Mouse (Mus musculus): Measurements from ENCODE around the gene Tmem63b.

Gene Tmem63b

DNA sequence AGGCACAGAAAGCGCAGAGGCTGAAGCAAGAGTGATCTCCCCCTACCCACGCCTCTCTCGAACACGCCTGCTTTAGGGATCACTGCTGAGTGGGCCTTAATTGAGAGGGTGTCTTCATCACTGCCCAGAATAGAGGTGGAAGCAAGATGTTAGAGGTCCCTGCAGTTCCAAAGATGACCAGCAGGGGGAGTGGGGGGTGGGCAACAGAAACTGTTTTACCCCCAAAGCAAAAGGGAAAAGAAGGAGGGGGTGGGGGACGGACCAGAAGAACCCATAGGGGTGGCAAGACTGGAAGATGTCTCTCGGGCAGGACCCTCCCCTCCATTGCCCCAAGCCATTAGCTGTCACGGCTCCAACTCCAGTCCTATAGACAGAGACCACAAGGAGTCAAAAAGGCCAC lies 8.6 kb downstream of the Tmem63b start:
- DNase-seq (ENCODE audit: low spot score in 2 of 2), result peak; percentile 59 to 79

DNA sequence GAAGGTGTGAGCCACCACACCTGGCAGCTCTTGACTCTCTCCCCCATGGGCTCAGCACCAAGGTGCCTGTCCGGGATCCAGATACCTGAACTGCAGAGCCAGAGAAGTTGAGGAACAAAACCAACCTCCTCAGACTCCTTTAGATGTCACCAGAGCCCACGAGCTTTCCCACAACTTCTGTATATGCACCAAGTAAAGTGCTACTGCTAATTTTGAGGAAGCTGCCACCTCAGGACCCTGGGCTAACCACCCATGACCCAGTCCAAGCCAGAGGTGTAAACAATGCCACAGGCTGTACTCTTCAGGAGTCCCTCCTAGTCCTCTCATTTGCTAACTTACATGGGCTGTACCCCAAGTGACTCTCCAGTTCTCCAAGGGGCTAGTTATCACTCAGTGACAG lies 14.1 kb downstream of the Tmem63b start:
- DNase-seq (ENCODE audit: low spot score in 2 of 2), result no peak

DNA sequence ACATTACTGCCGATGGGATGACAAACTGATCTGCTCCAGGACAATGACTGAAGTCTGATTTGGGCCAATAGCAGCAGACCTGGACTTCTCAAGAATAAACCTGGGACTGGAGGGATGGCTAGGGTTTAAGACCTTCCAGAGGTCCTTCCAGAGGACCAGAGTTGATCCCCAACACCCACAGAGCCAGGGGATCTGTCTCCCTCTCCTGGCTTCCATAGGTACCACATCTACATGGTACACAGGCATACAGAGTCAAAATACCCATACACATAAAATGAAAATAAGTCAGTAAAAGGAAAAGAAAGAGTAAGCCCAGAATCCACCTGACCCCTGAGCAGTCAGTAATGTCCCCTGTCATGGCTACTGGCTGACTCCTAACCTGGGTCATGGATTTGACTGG lies 14.9 kb downstream of the Tmem63b start:
- DNase-seq (ENCODE audit: low spot score in 2 of 2), result no peak

DNA sequence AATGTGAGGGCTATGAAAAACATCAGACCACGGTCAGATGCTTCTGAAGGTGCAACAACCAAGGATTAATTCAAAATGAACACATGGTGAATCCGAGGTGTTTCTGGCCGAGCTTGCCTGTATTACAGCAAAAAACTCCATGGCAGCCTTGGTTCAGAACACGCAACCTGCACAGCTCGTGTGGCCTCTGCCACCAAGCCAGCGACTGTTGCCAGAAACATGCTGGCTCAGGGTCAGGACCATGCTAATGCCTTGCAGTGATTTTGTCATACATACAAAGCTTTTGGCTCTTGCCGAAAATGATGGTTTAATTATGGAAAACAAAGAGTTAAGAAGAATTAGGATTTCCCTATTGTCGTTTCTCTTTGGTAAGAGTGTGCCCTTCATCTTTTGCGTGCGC lies 18.7 kb downstream of the Tmem63b start:
- no peak for DNase-seq (ENCODE audit: low spot score in 2 of 2)

DNA sequence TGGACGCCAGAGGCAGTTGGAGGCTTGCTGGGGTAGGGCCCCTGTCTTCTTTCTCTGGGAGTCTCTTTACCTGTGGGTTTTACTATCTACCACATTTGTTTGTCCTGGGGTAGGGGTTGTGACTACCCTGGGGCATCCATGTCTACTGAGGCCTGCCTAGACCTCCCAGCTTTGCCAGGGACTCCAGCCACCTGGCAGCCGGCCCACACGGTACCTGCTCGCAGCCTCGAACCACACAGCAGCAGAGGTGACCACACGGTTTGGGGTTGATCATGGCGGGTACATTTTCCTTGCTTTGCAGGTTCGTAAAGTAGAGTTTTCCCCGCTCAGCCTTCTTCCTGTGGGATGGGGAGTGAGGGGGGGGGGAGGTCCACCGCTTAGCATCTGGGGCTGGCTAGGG lies 19.2 kb downstream of the Tmem63b start:
- DNase-seq (ENCODE audit: low spot score in 2 of 2), result no peak

DNA sequence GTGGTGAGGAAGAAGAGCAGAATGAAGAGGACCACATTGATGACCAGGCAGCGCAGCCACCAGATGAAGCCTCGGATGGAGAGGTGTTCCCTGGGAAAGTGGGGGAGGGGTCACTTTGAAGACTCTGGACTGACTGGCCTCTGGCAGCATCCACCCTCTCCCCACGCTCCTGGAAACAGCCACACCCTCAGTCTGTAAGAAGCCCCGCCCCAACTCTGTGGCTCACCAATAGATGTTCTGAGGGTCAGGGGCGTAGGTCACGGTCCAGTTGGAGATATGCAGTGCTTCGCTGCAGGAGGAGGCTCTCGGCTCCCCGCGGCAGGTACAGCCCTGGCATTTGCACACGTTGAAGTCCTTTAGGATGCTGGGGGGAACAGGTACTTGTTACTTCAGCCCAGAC lies 20.6 kb downstream of the Tmem63b start:
- no peak for DNase-seq (ENCODE audit: low spot score in 2 of 2)

DNA sequence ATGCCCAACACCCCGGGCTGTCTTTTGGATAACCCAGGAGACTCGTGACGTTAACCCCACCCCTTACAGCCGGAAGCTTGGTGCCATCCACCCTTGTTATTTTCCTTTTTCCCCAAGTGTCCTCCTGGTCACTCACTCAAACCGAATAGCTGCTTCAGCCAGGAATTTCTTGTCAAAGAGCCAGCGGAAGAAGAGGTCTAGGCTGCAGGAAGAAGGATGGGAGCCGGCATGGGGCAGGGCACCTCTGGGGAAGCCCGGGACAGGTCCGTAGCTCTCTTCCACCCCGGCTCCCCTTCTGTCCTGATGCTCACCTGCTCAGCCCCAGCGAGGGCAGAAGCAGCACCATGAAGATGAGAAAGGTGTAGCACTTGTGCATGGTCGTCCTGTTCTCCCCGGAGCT lies 22.1 kb downstream of the Tmem63b start:
- DNase-seq (ENCODE audit: low spot score in 2 of 2), result no peak

DNA sequence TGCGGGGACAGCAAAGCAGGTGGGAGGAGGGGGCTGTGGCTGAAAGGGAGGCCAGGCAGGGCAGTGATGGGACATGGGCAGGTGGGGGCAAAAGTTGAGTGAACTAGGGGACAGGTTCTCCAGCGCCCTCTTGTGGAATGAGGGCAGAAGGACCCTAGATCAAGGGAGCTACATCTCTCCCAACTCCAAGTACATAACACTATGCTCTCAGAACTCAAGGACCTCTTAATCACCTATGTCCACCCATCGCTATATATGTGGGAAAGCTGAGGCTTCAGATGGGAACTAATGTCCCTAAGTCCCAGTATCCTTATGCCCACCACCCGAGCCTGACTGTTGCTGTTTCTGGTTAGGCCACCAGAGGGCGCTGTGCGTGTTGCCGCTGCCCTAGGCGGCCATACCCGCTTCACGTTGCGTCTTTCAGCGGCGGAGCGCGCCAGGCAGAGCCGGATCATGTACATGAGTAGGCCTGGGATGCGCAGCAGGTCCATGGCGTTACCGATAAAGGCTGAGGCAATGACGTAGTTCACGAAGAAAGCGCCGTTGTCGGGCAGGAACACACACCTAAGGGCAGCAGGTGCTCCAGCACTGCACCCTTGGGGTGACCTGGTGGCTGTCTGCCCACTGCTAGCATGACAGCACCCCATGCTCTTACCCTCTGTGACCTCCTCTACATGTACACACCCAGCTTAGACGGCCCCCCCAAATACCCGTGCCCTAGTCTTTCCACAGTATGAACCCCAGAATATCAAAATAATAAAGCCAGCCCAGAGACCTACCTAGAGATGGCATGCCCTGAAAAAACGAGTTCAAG lies 23.4 kb downstream of the Tmem63b start:
- peak; percentile 79 to 91 for DNase-seq (ENCODE audit: low spot score in 2 of 2)

DNA sequence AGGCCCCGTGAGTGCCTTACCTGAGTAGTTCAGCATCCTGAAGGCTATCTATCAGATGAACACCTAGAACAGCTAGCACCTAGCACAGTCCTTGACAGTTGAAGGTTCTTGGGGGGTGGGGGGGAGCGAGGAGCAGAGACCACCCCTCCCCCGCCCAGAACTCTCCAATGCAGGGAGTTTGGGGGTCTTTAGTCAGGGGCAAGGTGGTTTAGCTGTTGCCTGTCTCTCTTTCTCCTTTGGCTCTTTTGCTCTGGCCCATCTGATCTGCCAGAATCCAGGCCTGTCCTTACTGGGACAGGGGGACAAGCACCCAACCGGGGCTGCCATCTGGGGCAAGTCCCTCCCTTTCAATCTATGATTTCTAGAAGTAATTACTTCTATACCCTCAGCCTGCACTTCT lies 27.5 kb downstream of the Tmem63b start, which contains the start of gene Capn11:
Capn11 (minus strand) TSS at position 101 of the 400 bp plus-strand sequence.
- no peak for DNase-seq (ENCODE audit: low spot score in 2 of 2)

DNA sequence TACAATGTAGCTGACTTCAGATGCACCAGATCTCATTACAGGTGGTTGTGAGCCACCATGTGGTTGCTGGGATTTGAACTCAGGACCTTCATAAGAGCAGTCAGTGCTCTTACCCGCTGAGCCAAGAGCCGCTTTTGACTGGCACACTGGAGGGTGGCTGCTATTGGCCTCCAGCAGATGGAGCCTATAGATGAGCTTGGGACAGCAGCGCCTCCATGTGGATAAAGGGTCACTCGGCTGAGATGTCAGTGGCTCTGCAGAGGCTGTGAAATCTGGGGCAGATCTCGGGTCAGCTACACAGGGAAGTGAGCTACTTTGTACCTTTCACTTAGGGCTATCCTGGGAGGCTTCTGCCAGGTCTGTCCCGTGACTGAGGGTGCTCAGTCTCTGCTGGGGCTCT lies 30.9 kb downstream of the Tmem63b start:
- DNase-seq (ENCODE audit: low spot score in 2 of 2), result peak in 1 of 2 experiments; percentile 34

DNA sequence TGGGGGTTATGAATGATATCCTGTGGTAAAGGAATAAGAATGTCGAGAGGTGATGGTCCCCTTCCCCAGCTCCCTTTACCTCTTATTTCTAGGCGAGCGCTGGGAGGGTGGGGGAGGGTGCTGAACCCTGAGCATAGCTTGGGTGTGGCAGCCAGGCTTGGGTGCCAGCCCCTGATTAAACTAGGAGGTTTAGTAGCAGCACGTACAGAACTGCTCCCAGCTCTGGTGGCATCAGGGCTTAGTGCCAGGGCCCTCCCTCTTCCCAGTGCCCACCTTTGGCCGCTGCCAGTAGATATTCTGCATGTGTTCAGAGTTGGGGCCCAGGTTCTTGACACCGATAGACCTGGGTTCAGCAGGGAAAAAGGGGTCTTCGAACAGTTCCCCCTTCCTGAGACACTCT lies 33.5 kb downstream of the Tmem63b start:
- no peak for DNase-seq (ENCODE audit: low spot score in 2 of 2)

DNA sequence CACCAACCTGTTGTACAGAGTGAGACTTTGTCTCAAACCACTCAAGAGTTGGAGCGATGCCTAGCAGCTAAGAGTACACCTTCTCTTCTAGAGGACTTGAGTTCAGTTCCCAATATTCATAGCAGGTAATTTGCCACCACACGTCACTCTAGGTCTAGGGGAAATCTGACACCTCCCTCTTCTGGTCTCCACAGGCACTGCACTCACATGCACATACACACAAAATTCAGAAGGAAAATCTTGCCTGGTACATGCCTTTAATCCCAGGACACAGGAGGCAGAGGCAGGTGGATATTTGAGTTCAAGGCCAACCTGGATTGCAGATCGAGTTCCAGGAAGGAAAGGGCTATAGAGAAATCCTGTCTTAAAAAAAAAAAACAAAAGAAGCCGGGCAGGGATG lies 42.5 kb downstream of the Tmem63b start:
- DNase-seq (ENCODE audit: low spot score in 2 of 2), result no peak

DNA sequence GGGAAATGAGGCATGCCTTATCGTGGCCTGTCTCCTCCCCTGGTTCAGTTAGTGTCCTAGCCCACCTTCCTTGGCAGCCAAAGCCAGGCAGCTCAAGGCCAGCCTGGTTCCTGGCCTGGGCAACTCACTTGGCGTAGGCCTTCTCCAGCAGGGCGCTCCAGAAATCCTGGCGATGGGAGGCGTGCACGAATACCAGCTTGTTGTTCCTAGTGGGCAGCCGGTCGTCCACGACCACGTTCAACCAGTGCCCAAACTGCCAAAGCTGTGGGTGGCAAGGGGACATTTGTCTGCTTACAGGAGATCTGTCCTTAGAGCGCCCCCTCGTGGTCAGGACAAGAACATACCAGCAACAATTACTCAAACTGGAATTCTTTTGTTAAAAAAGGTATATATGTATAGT lies 44.0 kb downstream of the Tmem63b start:
- peak; percentile 57 to 87 for DNase-seq (ENCODE audit: low spot score in 2 of 2)

DNA sequence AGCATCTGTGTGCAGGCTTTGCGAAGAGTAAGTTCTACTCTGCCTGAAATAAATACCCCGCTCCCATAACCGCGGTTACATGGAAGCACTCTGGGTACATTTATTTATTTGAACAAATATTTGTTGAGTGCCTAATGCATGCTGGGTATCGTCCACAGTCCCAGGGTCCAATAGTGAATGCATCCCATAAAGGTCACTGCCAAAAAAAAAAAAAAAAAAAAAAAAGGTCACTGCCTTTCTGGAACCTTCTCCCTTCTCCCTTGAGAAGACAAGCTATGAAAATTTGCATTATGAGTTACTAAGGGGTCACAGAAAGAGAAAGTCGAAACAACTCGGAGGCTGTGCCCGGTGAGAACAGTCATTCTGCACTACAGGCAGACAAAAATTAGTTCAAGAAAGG lies 44.7 kb downstream of the Tmem63b start:
- DNase-seq (ENCODE audit: low spot score in 2 of 2), result no peak

DNA sequence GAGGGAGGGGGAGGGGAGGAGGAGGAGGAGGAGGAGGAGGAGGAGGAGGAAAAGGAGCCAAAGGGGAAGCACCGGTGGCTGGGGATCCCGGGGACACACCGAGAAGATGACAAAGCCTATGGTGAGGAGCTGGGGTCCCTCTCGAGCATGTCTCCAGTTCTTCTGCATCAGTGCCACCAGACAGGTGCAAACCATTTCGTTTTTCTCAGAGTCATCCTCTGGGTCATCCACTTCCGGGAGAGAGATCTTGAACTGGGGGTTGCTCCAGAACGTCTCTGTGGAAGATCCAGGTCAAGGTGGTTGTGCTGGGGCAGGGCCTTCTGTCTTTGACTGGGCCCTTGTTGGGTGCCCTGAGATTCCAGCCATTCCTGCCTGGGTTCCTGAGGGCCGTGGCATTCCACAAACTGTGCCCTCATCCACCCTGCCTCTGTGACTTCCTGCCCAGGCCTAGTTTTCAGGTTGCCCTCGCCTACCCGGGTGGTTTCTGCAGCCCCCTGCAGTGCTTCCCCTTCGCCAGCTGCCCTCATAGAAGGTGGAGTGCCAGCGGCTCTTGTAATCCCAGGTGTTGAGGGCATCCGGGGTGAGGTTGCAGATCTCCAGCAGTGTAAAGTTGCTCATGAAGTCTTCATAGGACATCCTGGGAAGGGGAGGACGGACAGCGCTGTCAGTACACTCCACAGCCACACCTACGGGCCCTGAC lies 48.0 kb downstream of the Tmem63b start:
- no peak for DNase-seq (ENCODE audit: low spot score in 2 of 2)

DNA sequence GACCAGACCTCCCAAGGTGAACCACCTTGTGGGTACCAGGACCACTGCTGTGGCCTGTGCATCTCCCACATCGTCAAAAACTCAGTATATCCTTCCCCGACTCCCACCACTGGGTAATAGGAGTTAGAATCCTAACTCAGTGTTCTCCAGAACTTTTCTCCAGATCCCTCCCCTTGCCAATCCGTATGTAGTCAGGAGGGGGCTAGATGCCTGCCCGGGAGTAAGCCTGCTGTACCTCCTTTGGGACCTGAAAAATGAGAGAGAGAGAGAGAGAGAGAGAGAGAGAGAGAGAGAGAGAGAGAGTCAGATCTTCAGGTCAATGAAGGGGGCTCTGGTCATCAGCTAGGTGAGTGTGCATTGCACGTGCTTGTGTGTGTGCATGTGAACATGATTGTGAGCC lies 52.7 kb downstream of the Tmem63b start:
- no peak for DNase-seq (ENCODE audit: low spot score in 2 of 2)

DNA sequence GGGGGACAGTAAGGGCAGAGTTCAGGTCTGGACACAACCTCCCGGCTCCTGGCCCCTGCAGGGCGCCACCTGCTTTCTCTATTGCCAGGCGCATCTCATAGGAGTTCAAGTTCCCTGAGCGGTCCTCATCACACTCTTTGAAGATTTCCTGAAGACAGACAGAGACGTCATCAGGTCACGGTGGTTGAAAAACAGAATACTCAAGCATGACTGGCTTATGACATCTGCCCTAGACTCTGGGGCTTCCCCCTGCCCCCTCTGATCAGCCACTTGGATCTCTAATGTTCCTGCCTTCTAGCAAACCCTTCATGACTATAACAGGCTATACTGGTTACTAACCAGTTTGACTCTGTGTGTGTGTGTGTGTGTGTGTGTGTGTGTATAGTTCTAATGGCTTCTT lies 54.8 kb downstream of the Tmem63b start:
- no peak for DNase-seq (ENCODE audit: low spot score in 2 of 2)

DNA sequence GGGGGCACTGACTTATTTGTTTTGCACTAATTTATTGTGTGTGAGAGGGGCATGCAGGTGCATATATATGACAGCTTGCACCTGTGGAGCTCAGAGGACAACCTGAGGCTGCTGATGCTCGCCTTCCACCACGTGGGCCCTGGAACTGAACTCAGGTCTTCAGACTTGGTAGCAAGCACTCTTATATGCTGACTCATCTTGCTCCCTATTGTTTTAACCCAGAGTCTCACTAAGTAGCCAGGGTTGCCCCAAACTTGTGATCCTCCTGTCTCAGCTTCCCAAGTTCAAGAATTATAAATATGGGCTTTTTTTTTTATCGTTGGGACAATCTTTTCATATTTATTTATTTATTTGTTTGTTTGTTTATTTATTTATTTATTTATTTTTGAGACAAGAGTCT lies 55.7 kb downstream of the Tmem63b start:
- no peak for DNase-seq (ENCODE audit: low spot score in 2 of 2)

DNA sequence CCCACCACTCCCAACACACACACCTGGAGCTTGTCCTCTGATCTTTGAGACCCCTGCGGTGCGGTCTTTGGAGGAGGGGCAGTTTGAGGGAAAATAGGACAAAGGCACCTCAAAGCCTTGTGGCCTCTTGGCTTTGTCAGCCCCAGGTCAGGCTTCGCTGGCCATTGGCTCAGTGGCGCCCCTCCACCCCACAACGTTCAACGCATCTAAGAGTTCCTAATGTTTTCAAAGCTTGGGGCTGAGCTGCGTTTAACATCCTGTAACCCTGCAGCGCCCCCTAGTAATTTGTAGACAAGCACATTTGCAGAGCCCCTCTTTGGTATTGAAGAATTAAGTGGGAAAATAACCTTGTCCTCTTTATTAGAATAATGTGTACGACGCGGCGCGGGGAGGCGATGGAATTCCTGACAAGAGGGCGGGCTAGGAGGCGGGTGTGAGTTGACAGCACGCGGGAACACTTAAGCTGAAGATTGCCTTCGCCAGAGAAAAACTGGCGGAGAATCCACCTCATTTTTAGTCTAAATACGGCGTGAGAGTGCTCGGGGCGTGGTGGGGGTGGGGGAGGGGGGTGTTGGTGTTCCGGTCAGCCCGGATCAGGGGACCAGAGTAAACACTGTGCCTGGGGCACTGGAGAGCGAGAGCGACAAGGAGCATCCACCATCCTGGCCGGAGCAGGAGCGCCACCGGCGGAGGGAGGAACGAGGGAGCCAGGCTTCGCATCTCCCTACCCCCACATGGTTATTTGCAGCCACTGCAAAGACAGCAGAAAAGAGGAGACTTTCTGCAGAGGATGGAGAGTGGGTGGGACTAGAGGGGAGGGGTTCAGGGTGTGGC lies 56.6 kb downstream of the Tmem63b start:
- peak; percentile 47 to 74 for DNase-seq (ENCODE audit: low spot score in 2 of 2)

DNA sequence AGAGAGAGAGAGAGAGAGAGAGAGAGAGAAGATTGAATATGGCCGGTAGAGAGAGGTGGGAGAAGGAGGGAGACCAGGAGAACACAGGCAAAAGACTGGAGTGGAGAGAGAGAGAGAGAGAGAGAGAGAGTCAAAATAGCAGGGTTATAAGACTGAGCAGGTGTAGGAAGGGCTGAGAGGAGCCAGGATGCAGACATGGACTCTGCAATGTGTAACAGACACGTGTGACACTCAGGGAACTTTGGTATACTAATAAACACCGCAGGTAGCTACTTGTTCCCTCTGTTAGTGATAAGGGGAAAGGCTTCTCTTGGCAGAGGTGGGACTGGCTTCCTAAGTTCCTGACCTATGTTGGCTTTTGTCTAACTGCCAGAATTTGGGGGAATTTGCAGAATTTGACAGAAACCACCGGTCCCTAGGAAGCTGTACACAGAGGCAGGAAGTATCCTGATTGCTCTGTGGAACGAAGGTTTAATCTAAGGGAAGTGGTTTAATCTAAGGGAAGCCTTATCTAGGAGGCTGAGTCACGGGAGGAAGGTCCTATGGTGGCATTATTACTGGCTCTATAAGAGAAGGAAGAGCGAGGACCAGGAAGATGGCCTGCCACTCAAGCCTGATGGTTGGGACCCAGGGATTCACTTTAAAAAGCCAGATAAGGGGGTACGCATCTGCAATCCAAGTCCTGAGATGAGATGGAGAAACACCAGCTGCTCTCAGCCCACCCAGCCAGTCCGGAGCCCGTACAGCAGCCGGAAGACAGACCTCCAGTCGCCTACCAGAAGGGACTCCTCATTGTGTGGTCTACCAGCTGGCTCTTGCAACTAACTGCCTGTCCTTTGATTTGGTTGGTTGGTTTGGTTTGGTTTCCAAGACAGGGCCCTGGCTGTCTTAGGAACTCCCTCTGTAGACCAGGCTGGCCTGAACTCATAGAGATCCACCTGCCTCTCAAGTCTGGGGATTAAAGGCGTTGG lies 57.5 kb downstream of the Tmem63b start:
- peak in 1 of 2 experiments; percentile 50 for DNase-seq (ENCODE audit: low spot score in 2 of 2)

DNA sequence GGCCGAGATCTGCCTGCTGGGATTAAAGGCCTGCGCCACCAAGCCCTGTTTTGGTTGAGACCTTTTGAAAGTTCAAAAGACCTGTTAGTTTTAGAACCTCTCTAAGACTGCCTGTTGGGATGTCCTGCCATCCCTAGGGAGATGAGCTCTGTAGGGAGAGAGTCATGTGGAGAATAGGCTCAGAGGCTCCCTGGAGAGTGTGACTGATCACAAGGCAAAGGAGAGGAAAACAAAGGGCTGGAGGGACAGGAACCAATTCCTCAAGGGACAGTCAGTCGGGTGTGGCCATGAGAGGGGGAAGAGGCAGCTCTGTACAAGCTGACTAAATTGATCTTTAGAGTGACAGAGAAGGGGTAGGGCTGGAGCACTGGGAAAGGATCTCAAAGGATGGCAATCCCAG lies 58.5 kb downstream of the Tmem63b start:
- DNase-seq (ENCODE audit: low spot score in 2 of 2), result no peak

Measured in cerebellum, postnatal 4 days (tissue).